21 mouse cellular contexts compared by ENCODE assay signal in the genomic region with DNA sequence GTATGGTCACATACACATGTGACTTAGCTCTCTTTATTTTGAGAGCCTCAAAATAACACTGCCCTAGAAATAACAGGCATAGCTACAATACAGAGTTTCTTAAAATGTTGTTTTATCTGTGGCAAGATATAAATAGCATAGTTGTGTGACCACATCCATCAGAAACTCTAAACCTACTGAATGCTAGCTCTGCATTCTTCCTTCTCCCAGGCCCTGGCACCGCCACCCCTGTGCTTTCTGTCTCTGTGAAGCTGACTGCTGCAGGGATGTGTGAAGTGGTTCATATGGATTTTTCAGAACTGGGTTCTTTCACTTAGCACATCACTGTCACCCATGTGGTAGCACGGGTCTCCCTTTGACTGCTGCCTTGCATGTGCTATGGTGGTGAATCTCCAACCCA.
DNase-seq lines count a peak whose midpoint lies in the region; ATAC-seq lines count a peak whose summit lies in the region.
"Had no signal": no experiment of that assay in that cellular context is flagged by ENCODE, and none has a peak within 500 bp of the region (broad histone marks: within the 10 kb centered on the region; RNA-seq: fewer than 3 reads in every experiment).

No protein-coding gene starts in this region.

- no peaks in the 10 kb centered on the region for H3K36me3 ChIP-seq in heart, embryonic 14.5 days (ENCODE audit: control insufficient read depth, insufficient read depth, low read length)
- H3K36me3 ChIP-seq: embryonic facial prominence, embryonic 15.5 days; forebrain, embryonic 10.5 days; hindbrain, embryonic 13.5 days; intestine, embryonic 15.5 days had no signal

- peak; percentile 81 for ATAC-seq in frontal cortex, adult (ENCODE audit: low TSS enrichment)
- ATAC-seq in heart, embryonic 14.5 days (ENCODE audit: insufficient number of reproducible peaks, insufficient read depth, low FRiP score, low read depth) = peak; percentile 58; the same call in 1 of the 2 replicates
- ATAC-seq: forebrain, embryonic 14.5 days; intestine, embryonic 15.5 days had no signal

- DNase-seq in frontal cortex, adult 2 months (ENCODE audit: extremely low spot score in 1 of 2, low spot score in 1 of 2) = no peak
- no peak for DNase-seq in heart, adult 9 months (ENCODE audit: low spot score in 2 of 2)
- peak; percentile 9 to 22 for DNase-seq in heart, postnatal 10 days
- DNase-seq in heart, postnatal 25 days (ENCODE audit: low spot score) = no peak
- no peak for DNase-seq in thymus, postnatal 14 days
- DNase-seq: adrenal gland, postnatal 10 days; cerebellum, adult 11 months; cerebellum, adult 8-10 months; cerebellum, postnatal 14 days; embryo, embryonic 11 days; gastrocnemius, adult 2 months; gastrocnemius, postnatal 25 days; kidney, adult 18-20 months had no signal

- intact Hi-C loops in heart, postnatal 10 days (cut with DNase I) = no loop called here
- intact Hi-C loops in heart, postnatal 25 days (cut with DNase I) = no loop called here

- no peaks in the 10 kb centered on the region for H3K9me3 ChIP-seq in heart, embryonic 14.5 days (ENCODE audit: control insufficient read depth, low read length)
- H3K9me3 ChIP-seq: embryonic facial prominence, embryonic 15.5 days; forebrain, embryonic 10.5 days; hindbrain, embryonic 13.5 days; intestine, embryonic 15.5 days had no signal

- peak overlapping the region; percentile 43 for H3K4me2 ChIP-seq in heart, embryonic 14.5 days (ENCODE audit: low read length)
- H3K4me2 ChIP-seq: embryonic facial prominence, embryonic 15.5 days; hindbrain, embryonic 13.5 days; intestine, embryonic 15.5 days had no signal

- 33% methylated on average over 2 of the region's 2 CpGs for WGBS in heart, embryonic 14.5 days

- H3K27me3 ChIP-seq in heart, embryonic 14.5 days (ENCODE audit: control insufficient read depth, insufficient read depth, low read length) = no peaks in the 10 kb centered on the region
- H3K27me3 ChIP-seq: embryonic facial prominence, embryonic 15.5 days; hindbrain, embryonic 13.5 days; intestine, embryonic 15.5 days had no signal

- peak overlapping the region; percentile 21; the same call in 1 of the 2 replicates for H3K9ac ChIP-seq in heart, embryonic 14.5 days (ENCODE audit: low read length)
- H3K9ac ChIP-seq: embryonic facial prominence, embryonic 15.5 days; hindbrain, embryonic 13.5 days; intestine, embryonic 15.5 days had no signal

- peaks cover 10 to 18% of the 10 kb centered on the region in 2 experiments; a peak in 3 of 4 replicates for H3K4me1 ChIP-seq in heart, embryonic 14.5 days (ENCODE audit: control insufficient read depth in 2 of 2, insufficient read depth in 2 of 2, low read length in 2 of 2)
- H3K4me1 ChIP-seq: embryonic facial prominence, embryonic 15.5 days; intestine, embryonic 15.5 days had no signal

- H3K27ac ChIP-seq in heart, embryonic 14.5 days (replicated peaks in 1 of 2; ENCODE audit: control insufficient read depth in 1 of 2, insufficient read depth in 1 of 2, low read depth in 2 of 2, low read length in 2 of 2) = peak overlapping the region; percentile 84 to 86
- H3K27ac ChIP-seq: embryonic facial prominence, embryonic 15.5 days; forebrain, embryonic 10.5 days; gastrocnemius, adult 2 months; hindbrain, embryonic 13.5 days; intestine, embryonic 15.5 days had no signal

- no peak overlapping the region for H3K4me3 ChIP-seq in heart, embryonic 14.5 days (ENCODE audit: control insufficient read depth in 1 of 2, insufficient read depth in 1 of 2, low read depth in 1 of 2, low read length in 2 of 2)
- H3K4me3 ChIP-seq: embryonic facial prominence, embryonic 15.5 days; erythroblast, embryonic 14.5 days; forebrain, embryonic 10.5 days; gastrocnemius, adult 2 months; hindbrain, embryonic 13.5 days; intestine, embryonic 15.5 days had no signal

Comparison
In these comparisons a context has a peak if more than half of its experiments do, and no peak if none do; other contexts are left out.
1. DNase-seq: peak in heart, postnatal 10 days (2 of 2); none in frontal cortex, adult 2 months (0 of 2), heart, adult 9 months (0 of 2), heart, postnatal 25 days (single experiment) and thymus, postnatal 14 days (single experiment).